Mouse (Mus musculus) olfactory bulb, adult 2 months (tissue): Measurements from ENCODE around the gene Dcxr. TPM values are rescaled to one million over a fixed set of nuclear protein-coding genes. Genes with fewer than 3 reads are reported as not detected.

ENCODE experiments used
- H3K27ac ChIP-seq: fragments of 200-500 bp; 2 replicates; pipeline ENCODE4 v1.5.1; 2012; ENCODE audit warnings: low read depth, low read length; ENCODE audit not compliant: insufficient read depth
- H3K4me1 ChIP-seq: fragments of 200-500 bp; 2 replicates; pipeline ENCODE4 v1.6.1; 2012; ENCODE audit warnings: low read length; ENCODE audit not compliant: control insufficient read depth, insufficient read depth
- H3K4me3 ChIP-seq: fragments of 200-500 bp; 2 replicates; pipeline ENCODE4 v1.5.1; 2012; ENCODE audit warnings: mild to moderate bottlenecking, low read depth, low read length, moderate library complexity; ENCODE audit not compliant: insufficient read depth
- CTCF ChIP-seq: fragments of 200-500 bp; IDR thresholded peaks from 2 replicates; pipeline ENCODE4 v1.5.1; 2012; ENCODE audit warnings: low read depth, mild to moderate bottlenecking, low read length, moderate library complexity; ENCODE audit not compliant: insufficient read depth
- POLR2A ChIP-seq: fragments of 200-500 bp; IDR thresholded peaks from 2 replicates; pipeline ENCODE4 v1.6.1; 2012; ENCODE audit warnings: mild to moderate bottlenecking, low read depth, low read length, moderate library complexity; ENCODE audit not compliant: insufficient read depth
- WGBS: fragments of 180-500 bp; shearing (Covaris S2); methylation state at CpG from one replicate; pipeline ENCODE4 v1.1.7; 2018; 5-methylcytosine and 5-hydroxymethylcytosine counted together
- polyA plus RNA-seq: library from polyadenylated mRNA; stranded (reverse); fragments of >200 nt; gene quantifications from 2 replicates; pipeline ENCODE4 v1.2.4, GENCODE M21; 2012; ENCODE audit warnings: low replicate concordance; ENCODE audit not compliant: missing spikeins, insufficient read depth, insufficient read length

Dcxr gene
- polyA plus RNA-seq, 1 experiment = not detected

- no peak for TF ChIP-seq POLR2A
- TF ChIP-seq CTCF = no peak
- H3K27ac ChIP-seq = no peak overlapping the region
- 68% methylated on average over 14 of the region's 14 CpGs for WGBS
- peaks cover 4% of the 10 kb centered on the region for H3K4me1 ChIP-seq
- H3K4me3 ChIP-seq = no peak overlapping the region
Observed at GRCm38 (mm10) chr11:120761811-120762671, 35.0 kb upstream of the Dcxr start.

GRCm38 (mm10) chr11:120760236-120760635, 33.2 kb upstream of the Dcxr start:
- 86% methylated on average over 9 of the region's 9 CpGs for WGBS

DNA sequence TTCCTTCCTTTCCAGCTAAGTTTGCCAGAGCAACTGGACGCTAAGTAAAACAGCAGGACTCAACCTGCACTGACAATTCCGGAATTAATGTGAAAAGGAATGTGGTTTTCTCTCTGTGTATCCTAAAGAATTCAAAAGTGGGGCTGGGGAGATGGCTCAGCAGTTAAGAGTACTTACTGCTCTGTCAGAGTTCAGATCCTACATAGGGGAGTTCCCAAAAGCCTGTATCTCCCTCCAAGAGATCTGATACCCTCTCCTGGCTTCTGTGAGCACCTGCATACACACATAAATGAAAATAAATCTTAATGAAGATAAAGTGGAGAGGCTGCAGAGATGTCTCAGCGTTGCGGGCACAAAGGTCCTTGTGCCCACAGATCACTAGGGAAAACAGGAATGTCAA, 24.5 kb upstream of the Dcxr start:
- Histone ChIP-seq H3K4me3 (no peak overlapping the region), H3K4me1 (no peaks in the 10 kb centered on the region), H3K27ac (no peak overlapping the region)
- TF ChIP-seq CTCF (no peak), POLR2A (no peak)
- 81% methylated on average over 4 of the region's 4 CpGs for WGBS

More at GRCm38 (mm10) chr11:120760236-120760635, 33.2 kb upstream of the Dcxr start:
- Histone ChIP-seq H3K4me3 (no peak overlapping the region), H3K27ac (no peak overlapping the region), H3K4me1 (peaks cover 4% of the 10 kb centered on the region)
- no peak for TF ChIP-seq POLR2A
- TF ChIP-seq CTCF = no peak

DNA sequence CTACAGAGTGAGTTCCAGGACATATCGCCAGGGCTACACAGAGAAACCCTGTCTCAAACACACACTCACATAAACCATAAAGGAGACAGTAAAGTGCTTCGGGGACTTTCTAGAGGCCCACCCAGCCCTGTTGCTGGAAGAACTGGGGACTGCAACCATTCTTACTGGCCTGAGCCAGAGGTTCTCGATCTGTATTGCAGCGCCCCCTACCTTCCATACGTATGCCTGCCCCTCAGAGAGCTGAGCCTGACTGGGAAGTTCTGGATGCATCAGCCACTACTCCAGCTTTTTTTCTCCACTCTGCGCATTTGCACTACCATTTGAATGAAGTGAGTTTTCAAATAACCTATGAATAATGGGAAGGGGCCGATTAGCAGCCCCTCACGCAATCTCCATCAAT, 22.3 kb upstream of the Dcxr start:
- Histone ChIP-seq H3K4me1 (no peaks in the 10 kb centered on the region), H3K4me3 (no peak overlapping the region), H3K27ac (no peak overlapping the region)
- WGBS = 58% methylated on average over 8 of the region's 8 CpGs
- TF ChIP-seq CTCF (no peak), POLR2A (no peak)

DNA sequence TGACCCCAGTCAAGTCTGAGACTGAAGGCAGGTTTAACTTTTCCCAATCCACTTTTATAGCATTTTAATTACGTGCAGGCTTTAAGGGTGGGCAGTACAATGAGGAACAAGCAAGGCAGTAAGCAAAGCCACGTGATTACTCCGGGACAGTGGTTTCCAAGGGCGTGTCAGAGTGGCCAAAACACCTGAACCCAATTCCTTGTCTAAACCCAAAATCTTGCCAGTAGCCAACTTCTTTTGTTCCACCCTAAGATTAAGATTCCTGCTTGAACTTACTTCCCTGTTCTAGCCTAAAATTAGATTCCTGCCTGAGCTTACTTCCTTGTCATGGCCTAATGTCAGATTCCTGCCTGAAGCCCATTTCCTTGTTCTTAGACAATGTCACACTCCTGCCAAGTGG, 20.9 kb upstream of the Dcxr start:
- TF ChIP-seq POLR2A = no peak
- no peak for TF ChIP-seq CTCF
- H3K4me3 ChIP-seq = no peak overlapping the region
- no peaks in the 10 kb centered on the region for H3K4me1 ChIP-seq
- 75% methylated on average over 4 of the region's 4 CpGs for WGBS
- no peak overlapping the region for H3K27ac ChIP-seq

GRCm38 (mm10) chr11:120744121-120744701, 17.1 kb upstream of the Dcxr start:
- Histone ChIP-seq H3K27ac (no peak overlapping the region), H3K4me1 (no peaks in the 10 kb centered on the region), H3K4me3 (no peak overlapping the region)
- 80% methylated on average over 7 of the region's 7 CpGs for WGBS
- TF ChIP-seq POLR2A (no peak), CTCF (no peak)

DNA sequence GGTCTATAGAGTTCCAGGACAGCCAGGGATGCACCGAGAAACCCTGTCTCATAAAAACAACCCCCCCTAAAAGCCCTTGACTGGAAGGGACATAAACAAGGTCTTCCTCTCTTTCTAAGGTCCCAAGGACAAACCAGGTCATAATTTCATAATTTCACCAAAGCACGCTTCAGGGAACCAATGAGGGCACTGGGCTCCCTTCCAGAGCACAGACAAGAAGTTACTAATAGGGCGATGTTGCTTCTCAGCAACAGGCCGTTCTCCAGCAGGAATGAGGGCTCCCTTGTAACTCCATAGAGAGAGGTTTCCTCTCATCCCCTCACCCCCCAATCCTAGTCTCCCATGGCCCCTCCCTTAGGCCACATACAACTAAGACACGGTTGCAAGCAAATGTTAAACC, 13.9 kb upstream of the Dcxr start:
- whole genome bisulfite sequencing = 85% methylated on average over 5 of the region's 5 CpGs
- Histone ChIP-seq H3K4me1 (no peaks in the 10 kb centered on the region), H3K4me3 (no peak overlapping the region), H3K27ac (no peak overlapping the region)
- TF ChIP-seq POLR2A = no peak
- TF ChIP-seq CTCF = no peak

DNA sequence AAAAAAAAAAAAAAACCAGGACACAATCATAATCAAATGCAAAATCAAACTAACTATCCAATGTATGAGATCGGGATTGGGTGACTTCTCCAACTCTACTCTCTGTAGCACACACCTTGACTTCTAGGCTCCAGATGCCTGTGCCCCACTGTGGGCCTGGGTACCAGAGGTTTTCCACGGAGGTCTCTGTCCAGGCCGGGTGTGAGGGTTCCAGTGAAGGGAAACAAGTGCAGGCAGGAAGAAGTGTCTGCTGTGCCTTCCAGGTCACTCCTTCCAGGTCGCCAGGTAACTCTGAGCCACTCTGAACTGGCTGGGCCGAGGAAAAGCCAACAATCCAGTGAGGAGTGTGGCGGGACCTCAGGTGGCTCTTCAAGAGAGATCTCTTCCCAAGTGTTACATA, 9.3 kb upstream of the Dcxr start:
- TF ChIP-seq CTCF (no peak), POLR2A (no peak)
- 79% methylated on average over 6 of the region's 6 CpGs for WGBS
- Histone ChIP-seq H3K4me1 (no peaks in the 10 kb centered on the region), H3K4me3 (no peak overlapping the region), H3K27ac (no peak overlapping the region)

- Histone ChIP-seq H3K27ac (no peak overlapping the region), H3K4me3 (no peak overlapping the region), H3K4me1 (peaks cover 3% of the 10 kb centered on the region; the same call in 1 of the 2 replicates)
- TF ChIP-seq POLR2A = no peak
- no peak for TF ChIP-seq CTCF
- 47% methylated on average over 6 of the region's 6 CpGs for WGBS
Observed at GRCm38 (mm10) chr11:120733521-120733920, 6.4 kb upstream of the Dcxr start.
